Mouse (Mus musculus) hindbrain, postnatal 0 days (tissue): Measurements from ENCODE around the gene Gm20708. TPM values are rescaled to one million over a fixed set of nuclear protein-coding genes. Genes with fewer than 3 reads are reported as not detected.

Experiments used
- ATAC-seq: fragments of 200-750 bp; cut with Nextera tagmentation; 2 replicates; pipeline ENCODE4 v1.8.0; 2017; ENCODE audit warnings: mild to moderate bottlenecking, moderate TSS enrichment, moderate library complexity
- DNase-seq: peaks from one replicate; pipeline ENCODE4 v3.0.0-alpha.2; 2015; ENCODE audit warnings: low spot score
- H3K27ac ChIP-seq: fragments of 300-500 bp; sonication (generic); 2 replicates; pipeline ENCODE4 v1.5.1; 2014; ENCODE audit warnings: mild to moderate bottlenecking
- H3K27me3 ChIP-seq: fragments of 300-500 bp; sonication (generic); 2 replicates; pipeline ENCODE4 v1.6.1; 2014; ENCODE audit warnings: low read length, mixed read lengths; ENCODE audit not compliant: insufficient read depth
- H3K36me3 ChIP-seq: fragments of 300-500 bp; sonication (generic); 2 replicates; pipeline ENCODE4 v1.6.1; 2014; ENCODE audit warnings: low read length, mixed read lengths; ENCODE audit not compliant: insufficient read depth
- H3K4me1 ChIP-seq: fragments of 300-500 bp; sonication (generic); 2 replicates; pipeline ENCODE4 v1.6.1; 2014; ENCODE audit warnings: antibody characterized with exemption, low read length, mixed read lengths; ENCODE audit not compliant: insufficient read depth
- H3K4me2 ChIP-seq: fragments of 300-500 bp; sonication (generic); 2 replicates; pipeline ENCODE4 v1.6.1; 2014; ENCODE audit warnings: low read depth, mild to moderate bottlenecking, low read length, moderate library complexity, mixed read lengths
- H3K4me3 ChIP-seq: fragments of 300-500 bp; sonication (generic); 2 replicates; pipeline ENCODE4 v1.5.1; 2014; ENCODE audit warnings: low read length
- H3K9ac ChIP-seq: fragments of 300-500 bp; sonication (generic); replicated peaks from 2 replicates; pipeline ENCODE4 v1.6.1; 2014; ENCODE audit warnings: mild to moderate bottlenecking, low read length, moderate library complexity, mixed read lengths
- H3K9me3 ChIP-seq: fragments of 300-500 bp; sonication (generic); 2 replicates; pipeline ENCODE4 v1.6.1; 2016; ENCODE audit warnings: low read length, mixed read lengths
- CTCF ChIP-seq: IDR thresholded peaks from 2 replicates; pipeline ENCODE4 v1.5.1; 2016; ENCODE audit warnings: antibody characterized with exemption, control low read depth, low read depth
- WGBS: fragments of 180-500 bp; shearing (Covaris S2); extraction: QIAGEN DNeasy Blood & Tissue Kit; methylation state at CpG from one replicate; pipeline ENCODE4 v1.1.7; 2014; 5-methylcytosine and 5-hydroxymethylcytosine counted together
- polyA plus RNA-seq: library from polyadenylated mRNA; unstranded; fragments of >200 nt; fragmentation: Nextera tagmentation; extraction: Ambion mirVana; gene quantifications from 2 replicates; pipeline ENCODE4 v1.2.1, GENCODE M21; 2015
- total RNA-seq: library from RNA; depleted of rRNA; stranded (reverse); fragments of >200 nt; gene quantifications from 2 replicates; pipeline ENCODE4 v1.2.3, GENCODE M21; 2014; rRNA removed

The Gm20708 gene
- 2.6 TPM in 1 of 2 replicates, not detected in the other for total RNA-seq
- 0.67 and 1.4 TPM in 2 replicates for polyA plus RNA-seq

GRCm38 (mm10) chr11:117809407-117810311 is at the start of gene Gm20708, which contains the start of gene Syngr2:
TSS of gene Gm20708 (plus strand) at chr11:117809668.
TSS of gene Syngr2 (plus strand) at chr11:117809668.
- DNase-seq (peak; percentile 86), ATAC-seq (peak; percentile 69; the same call in 1 of the 2 replicates)
- Histone ChIP-seq H3K4me3 (peak within 1 kb of the TSS; percentile 74), H3K27ac (peak within 1 kb of the TSS; percentile 62; the same call in 1 of the 2 replicates), H3K4me1 (peaks cover 12% of the 10 kb centered on the region), H3K36me3 (no peaks in the 10 kb centered on the region), H3K9ac (peak within 1 kb of the TSS; percentile 61), H3K27me3 (no peaks in the 10 kb centered on the region), H3K4me2 (peak within 1 kb of the TSS; percentile 100), H3K9me3 (no peaks in the 10 kb centered on the region)
- TF ChIP-seq CTCF, result no peak
- under 1% methylated on average over 71 of the region's 75 CpGs for WGBS

- 80% methylated on average over 26 of the region's 26 CpGs for WGBS
- H3K4me1 ChIP-seq, result no peaks in the 10 kb centered on the region
- no peak overlapping the region for H3K4me2 ChIP-seq
- no peaks in the 10 kb centered on the region for H3K9me3 ChIP-seq
- no peak overlapping the region for H3K4me3 ChIP-seq
- H3K27me3 ChIP-seq, result no peaks in the 10 kb centered on the region
- no peak for TF ChIP-seq CTCF
- ATAC-seq, result 0 out of 2 replicates have a peak, but pooled peaks have one; percentile 24
- peaks cover 58% of the 10 kb centered on the region for H3K36me3 ChIP-seq
- no peak for DNase-seq
- no peak overlapping the region for H3K27ac ChIP-seq
- H3K9ac ChIP-seq, result no peak overlapping the region
These were observed 48.9 kb upstream of the Gm20708 start for GRCm38 (mm10) chr11:117760374-117761119.

GRCm38 (mm10) chr11:117761801-117762200 is 47.7 kb upstream of the Gm20708 start:
- H3K4me2 ChIP-seq, result no peak overlapping the region
- H3K4me1 ChIP-seq, result no peaks in the 10 kb centered on the region
- 90% methylated on average over 13 of the region's 13 CpGs for WGBS
- H3K36me3 ChIP-seq, result peaks cover 46% of the 10 kb centered on the region
- TF ChIP-seq CTCF, result no peak
- no peaks in the 10 kb centered on the region for H3K9me3 ChIP-seq
- H3K9ac ChIP-seq, result no peak overlapping the region
- H3K27ac ChIP-seq, result no peak overlapping the region
- no peak for ATAC-seq
- H3K4me3 ChIP-seq, result no peak overlapping the region
- no peak for DNase-seq
- no peaks in the 10 kb centered on the region for H3K27me3 ChIP-seq

GRCm38 (mm10) chr11:117762246-117762645 is 47.2 kb upstream of the Gm20708 start:
- Histone ChIP-seq H3K9ac (no peak overlapping the region), H3K4me2 (no peak overlapping the region), H3K36me3 (peaks cover 41% of the 10 kb centered on the region), H3K27me3 (no peaks in the 10 kb centered on the region), H3K27ac (no peak overlapping the region), H3K4me3 (no peak overlapping the region), H3K4me1 (no peaks in the 10 kb centered on the region), H3K9me3 (no peaks in the 10 kb centered on the region)
- ATAC-seq (no peak), DNase-seq (no peak)
- WGBS, result 82% methylated on average over 12 of the region's 12 CpGs
- TF ChIP-seq CTCF, result no peak

GRCm38 (mm10) chr11:117764319-117764718 is 45.1 kb upstream of the Gm20708 start:
- H3K4me2 ChIP-seq, result no peak overlapping the region
- TF ChIP-seq CTCF, result no peak

GRCm38 (mm10) chr11:117765361-117765760 is 44.1 kb upstream of the Gm20708 start:
- H3K4me1 ChIP-seq, result peaks cover 7% of the 10 kb centered on the region; the same call in 1 of the 2 replicates
- ATAC-seq, result peak; percentile 6; the same call in 1 of the 2 replicates
- no peak overlapping the region for H3K27ac ChIP-seq
- peaks cover 15% of the 10 kb centered on the region; the same call in 1 of the 2 replicates for H3K36me3 ChIP-seq
- 92% methylated on average over 5 of the region's 5 CpGs for WGBS
- no peak overlapping the region for H3K9ac ChIP-seq
- H3K4me3 ChIP-seq, result no peak overlapping the region
- no peaks in the 10 kb centered on the region for H3K9me3 ChIP-seq
- no peak for DNase-seq
- no peak for TF ChIP-seq CTCF
- no peak overlapping the region for H3K4me2 ChIP-seq
- H3K27me3 ChIP-seq, result no peaks in the 10 kb centered on the region

More at GRCm38 (mm10) chr11:117764319-117764718, 45.1 kb upstream of the Gm20708 start:
- Histone ChIP-seq H3K4me3 (no peak overlapping the region), H3K4me1 (peaks cover 3% of the 10 kb centered on the region; the same call in 1 of the 2 replicates), H3K9me3 (no peaks in the 10 kb centered on the region), H3K36me3 (peaks cover 20% of the 10 kb centered on the region; the same call in 1 of the 2 replicates), H3K27me3 (no peaks in the 10 kb centered on the region), H3K9ac (no peak overlapping the region), H3K27ac (no peak overlapping the region)
- 89% methylated on average over 9 of the region's 9 CpGs for WGBS
- no peak for ATAC-seq
- DNase-seq, result no peak
